8 mouse cellular contexts compared by ENCODE assay signal in genomic region chr7:141008938-141009660, GRCm38 (mm10). TPM values are rescaled to one million over a fixed set of nuclear protein-coding genes. Genes with fewer than 3 reads are reported as not detected.
A peak's percentile ranks its signal among the peaks of the same experiment; 100 is the strongest.
DNase-seq lines count a peak whose midpoint lies in the region; ATAC-seq and TF ChIP-seq lines count a peak whose summit lies in the region.

No protein-coding gene starts in this region.

- WGBS in embryonic facial prominence, embryonic 11.5 days, result 7% methylated on average over 20 of the region's 20 CpGs
- 2% methylated on average over 20 of the region's 20 CpGs for WGBS in liver, adult 2 months

- H3K27ac ChIP-seq in embryonic facial prominence, embryonic 11.5 days (replicated peaks; ENCODE audit: low read depth, low read length), result no peak overlapping the region
- H3K27ac ChIP-seq in liver, adult 2 months (replicated peaks; ENCODE audit: insufficient read depth, low read depth, low read length), result peak overlapping the region; percentile 92

- H3K4me1 ChIP-seq in embryonic facial prominence, embryonic 11.5 days (ENCODE audit: control insufficient read depth, insufficient read depth, low read length), result no peaks in the 10 kb centered on the region
- H3K4me1 ChIP-seq in liver, adult 2 months (ENCODE audit: control insufficient read depth, insufficient read depth, low read length), result peaks cover 20% of the 10 kb centered on the region

- TF ChIP-seq CTCF in liver, adult 2 months (IDR thresholded peaks at IDR 0.05; ENCODE audit: low read depth, low read length), result peak; percentile 96

- H3K9me3 ChIP-seq in embryonic facial prominence, embryonic 11.5 days (replicated peaks; ENCODE audit: control insufficient read depth, low read length), result no peaks in the 10 kb centered on the region

- no peaks in the 10 kb centered on the region for H3K27me3 ChIP-seq in embryonic facial prominence, embryonic 11.5 days (ENCODE audit: control insufficient read depth, insufficient read depth, low read length)
- H3K27me3 ChIP-seq in liver, adult 2 months (ENCODE audit: control insufficient read depth, insufficient read depth, low read length), result no peaks in the 10 kb centered on the region
- H3K27me3 ChIP-seq in myocyte (ENCODE audit: control insufficient read depth, insufficient read depth, insufficient read length), result no peaks in the 10 kb centered on the region

- H3K9ac ChIP-seq in embryonic facial prominence, embryonic 11.5 days (replicated peaks; ENCODE audit: low read length), result no peak overlapping the region
- H3K9ac ChIP-seq in liver, adult 2 months (ENCODE audit: low read depth, low read length), result peak overlapping the region; percentile 89

- peak overlapping the region; percentile 28 for H3ac ChIP-seq in myocyte (ENCODE audit: control insufficient read depth, insufficient read length)

- no peak; the same call in 1 of the 2 replicates for ATAC-seq in embryonic facial prominence, embryonic 11.5 days (replicated peaks; ENCODE audit: insufficient number of reproducible peaks, low FRiP score, low TSS enrichment, low read depth)

- H3K79me2 ChIP-seq in liver, adult 2 months (ENCODE audit: control insufficient read depth, insufficient read depth, low read length), result peaks cover 3% of the 10 kb centered on the region; the same call in 1 of the 2 replicates
- H3K79me2 ChIP-seq in myocyte (ENCODE audit: control insufficient read depth, insufficient read depth), result peaks cover 12% of the 10 kb centered on the region

- peak overlapping the region; percentile 19; the same call in 1 of the 2 replicates for H3K4me2 ChIP-seq in embryonic facial prominence, embryonic 11.5 days (ENCODE audit: low read depth, low read length)
- peak overlapping the region; percentile 98 for H3K4me2 ChIP-seq in myocyte (ENCODE audit: low read depth)

- H3K4me3 ChIP-seq in embryonic facial prominence, embryonic 11.5 days (ENCODE audit: low read depth, low read length), result no peak overlapping the region
- H3K4me3 ChIP-seq in liver, adult 2 months (ENCODE audit: insufficient read depth, low read depth, low read length), result peak overlapping the region; percentile 80; the same call in 1 of the 2 replicates
- peak overlapping the region; percentile 82 for H3K4me3 ChIP-seq in myocyte

- H3K36me3 ChIP-seq in embryonic facial prominence, embryonic 11.5 days (replicated peaks; ENCODE audit: control insufficient read depth, insufficient read depth, low read depth, low read length), result no peaks in the 10 kb centered on the region
- H3K36me3 ChIP-seq in liver, adult 2 months (ENCODE audit: control insufficient read depth, insufficient read depth, low read length), result no peaks in the 10 kb centered on the region
- H3K36me3 ChIP-seq in myocyte (ENCODE audit: control insufficient read depth, insufficient read depth), result no peaks in the 10 kb centered on the region

- peak; percentile 88 for DNase-seq in 3T3-L1 (ENCODE audit: low read depth, low spot score)
- peak; percentile 67 for DNase-seq in adrenal gland, adult 8-10 months
- DNase-seq in embryonic facial prominence, embryonic 11.5 days (ENCODE audit: low spot score), result peak; percentile 80
- DNase-seq in heart, adult 8-10 months (ENCODE audit: low spot score), result peak; percentile 90
- peak; percentile 73 to 82 for DNase-seq in kidney, adult 8-10 months
- DNase-seq in liver, adult 2 months (ENCODE audit: extremely low read depth, low read depth, low spot score), result peak; percentile 94
- peak; percentile 81 to 92 for DNase-seq in spleen, postnatal 4 days (ENCODE audit: low spot score in 2 of 2)

- TF ChIP-seq POLR2A in liver, adult 2 months (IDR thresholded peaks at IDR 0.05; ENCODE audit: extremely low read depth, insufficient read depth, low read length), result 0 out of 2 replicates have a peak, but pooled peaks have one; percentile 10
- TF ChIP-seq POLR2A in myocyte (IDR thresholded peaks at IDR 0.05; ENCODE audit: insufficient read length, low read depth), result peak; percentile 62

TF ChIP-seq in myocyte, 11 proteins besides CTCF, POLR2A, EP300 and RAD21:
- TF ChIP-seq TCF12 (IDR thresholded peaks at IDR 0.05; ENCODE audit: insufficient read depth, poor library complexity, severe bottlenecking) (no peak), POLR2AphosphoS2 (IDR thresholded peaks at IDR 0.05; ENCODE audit: insufficient read length, low read depth) (peak; percentile 95), E2F4 (IDR thresholded peaks at IDR 0.05; ENCODE audit: insufficient read depth) (no peak), MAX (IDR thresholded peaks at IDR 0.05; ENCODE audit: low read depth) (no peak), TCF3 (IDR thresholded peaks at IDR 0.05; ENCODE audit: insufficient read length, low read depth) (no peak), REST (IDR thresholded peaks at IDR 0.05; ENCODE audit: insufficient read depth, insufficient read length) (no peak), SRF (IDR thresholded peaks at IDR 0.05; ENCODE audit: control insufficient read depth, insufficient read length, low read depth) (peak; percentile 96), CEBPB (IDR thresholded peaks at IDR 0.05; ENCODE audit: insufficient read depth, poor library complexity, severe bottlenecking) (no peak), MYOG (IDR thresholded peaks at IDR 0.05; ENCODE audit: control insufficient read depth in 1 of 3, insufficient read depth in 1 of 3, insufficient read length in 2 of 3, low read depth in 2 of 3) (no peak), MYOD1 (IDR thresholded peaks at IDR 0.05; ENCODE audit: control insufficient read depth in 1 of 3, insufficient read length in 2 of 3, low read depth in 2 of 3) (peak in 1 of 3 experiments; percentile 21), USF1 (IDR thresholded peaks at IDR 0.05; ENCODE audit: low read depth) (no peak)

RNA-seq across cellular contexts. Expression of gene Ifitm3, which starts 1.5 kb away (rescaled TPM):
- 100 to 1,000 TPM; 105 to 128 (median 116) TPM for total RNA-seq in adrenal gland, adult 8-10 months (2022)
- polyA plus RNA-seq in embryonic facial prominence, embryonic 11.5 days (2014; fragmentation: Nextera tagmentation; extraction: Ambion mirVana), result 29.8 and 36.5 TPM in 2 replicates
- total RNA-seq in heart, adult 8-10 months (2022), result 100 to 1,000 TPM in 1 of 4 experiments, 10 to 100 TPM in 3; 83.5 to 104 (median 88.4) TPM
- 296 and 392 TPM in 2 replicates for total RNA-seq in liver, adult 2 months (2014; rRNA removed)
- 848 and 1,254 TPM in 2 replicates for polyA plus RNA-seq in liver, adult 2 months (2012; rRNA removed)
- polyA plus RNA-seq in myocyte (2012; fragmentation: generic; extraction: Trizol), result 1,312 TPM

RNA-seq across cellular contexts. Expression of gene Ifitm6, which starts 8.6 kb away (rescaled TPM):
- 1 to 10 TPM in 2 of 4 experiments, under 1 TPM in 1, not detected in 1; 0.81 to 1.5 (median 1.2) TPM for total RNA-seq in adrenal gland, adult 8-10 months (2022)
- polyA plus RNA-seq in embryonic facial prominence, embryonic 11.5 days (2014; fragmentation: Nextera tagmentation; extraction: Ambion mirVana), result not detected in 2 replicates
- total RNA-seq in heart, adult 8-10 months (2022), result 1 to 10 TPM in 1 of 4 experiments, not detected in 3; 4.9 TPM
- total RNA-seq in liver, adult 2 months (2014; rRNA removed), result 0.81 and 0.83 TPM in 2 replicates
- polyA plus RNA-seq in liver, adult 2 months (2012; rRNA removed), result 0.72 and 1.7 TPM in 2 replicates
- polyA plus RNA-seq in myocyte (2012; fragmentation: generic; extraction: Trizol), result 4.4 TPM

RNA-seq across cellular contexts. Expression of gene Gm17387, which starts 19.8 kb away (rescaled TPM):
- total RNA-seq in adrenal gland, adult 8-10 months (2022), result not detected
- not detected in 2 replicates for polyA plus RNA-seq in embryonic facial prominence, embryonic 11.5 days (2014; fragmentation: Nextera tagmentation; extraction: Ambion mirVana)
- total RNA-seq in heart, adult 8-10 months (2022), result not detected
- not detected in 2 replicates for total RNA-seq in liver, adult 2 months (2014; rRNA removed)
- not detected in 2 replicates for polyA plus RNA-seq in liver, adult 2 months (2012; rRNA removed)
- not detected for polyA plus RNA-seq in myocyte (2012; fragmentation: generic; extraction: Trizol)

RNA-seq across cellular contexts. Expression of gene Ifitm1, which starts 42.1 kb away (rescaled TPM):
- total RNA-seq in adrenal gland, adult 8-10 months (2022), result 10 to 100 TPM; 10.6 to 14.0 (median 13.4) TPM
- 19.9 and 20.1 TPM in 2 replicates for polyA plus RNA-seq in embryonic facial prominence, embryonic 11.5 days (2014; fragmentation: Nextera tagmentation; extraction: Ambion mirVana)
- 1 to 10 TPM; 1.6 to 6.3 (median 5.0) TPM for total RNA-seq in heart, adult 8-10 months (2022)
- 11.2 and 11.3 TPM in 2 replicates for total RNA-seq in liver, adult 2 months (2014; rRNA removed)
- polyA plus RNA-seq in liver, adult 2 months (2012; rRNA removed), result 48.6 and 79.4 TPM in 2 replicates
- polyA plus RNA-seq in myocyte (2012; fragmentation: generic; extraction: Trizol), result 19.9 TPM

RNA-seq across cellular contexts. Expression of gene B4galnt4, which starts 51.8 kb away (rescaled TPM):
- total RNA-seq in adrenal gland, adult 8-10 months (2022), result 1 to 10 TPM; 2.0 to 6.1 (median 2.7) TPM
- polyA plus RNA-seq in embryonic facial prominence, embryonic 11.5 days (2014; fragmentation: Nextera tagmentation; extraction: Ambion mirVana), result 15.8 and 19.4 TPM in 2 replicates
- not detected for total RNA-seq in heart, adult 8-10 months (2022)
- total RNA-seq in liver, adult 2 months (2014; rRNA removed), result 0.09 TPM in 1 of 2 replicates, not detected in the other
- 0.04 and 0.10 TPM in 2 replicates for polyA plus RNA-seq in liver, adult 2 months (2012; rRNA removed)
- polyA plus RNA-seq in myocyte (2012; fragmentation: generic; extraction: Trizol), result 0.46 TPM
